Mouse (Mus musculus) megakaryocyte, embryonic 14.5 days (primary cell): ENCODE measurements at regions not wholly inside any gene's neighbourhood (a gene's known extent, or its start where the extent isn't known, plus 50 kb on each side); places are given as distances from the start of the nearest gene placed in this dataset.

Experiments
- FLI1 ChIP-seq: IDR thresholded peaks from 2 replicates; pipeline ENCODE4 v1.6.1; 2012; ENCODE audit warnings: low read length, inconsistent platforms, mixed read lengths
- GATA1 ChIP-seq: IDR thresholded peaks from 3 replicates; pipeline ENCODE4 v1.6.1; 2012; ENCODE audit warnings: mixed read lengths, low read length, inconsistent platforms, borderline replicate concordance

DNA sequence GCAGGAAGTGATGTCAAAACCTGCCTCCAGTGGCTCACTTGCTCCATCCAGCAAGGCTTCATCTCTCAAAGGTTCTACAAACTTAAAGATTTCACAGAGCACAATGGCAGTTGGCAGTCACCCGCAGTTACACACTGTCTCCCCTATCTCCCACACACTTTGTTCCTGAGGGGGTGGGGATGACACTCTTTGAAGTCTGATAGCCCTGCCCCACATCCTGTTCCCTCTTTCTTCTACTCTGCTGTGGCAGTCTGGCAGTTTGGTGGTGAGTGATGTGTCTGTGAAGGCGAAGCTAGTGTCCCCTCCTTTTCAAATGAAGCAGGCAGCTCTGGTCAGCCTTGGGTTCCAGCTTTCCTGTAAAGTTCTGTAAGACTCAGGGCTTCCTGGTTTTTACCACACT is 102.6 kb upstream of the Eci2 start:
- TF ChIP-seq GATA1 (no peak; the same call in 2 of the 3 replicates), FLI1 (no peak)
